Mouse (Mus musculus) spleen, postnatal 10 days (tissue): ENCODE measurements at regions not wholly inside any gene's neighbourhood (a gene's known extent, or its start where the extent isn't known, plus 50 kb on each side); places are given as distances from the start of the nearest gene placed in this dataset.

Experiments
- DNase-seq, 2 experiments: peaks; one replicate each; pipeline ENCODE4 v3.0.0; 2021 to 2022; ENCODE audit warnings: low spot score in 2 of 2

- no peak for DNase-seq
Measured at GRCm38 (mm10) chr8:78013101-78013500, 200.0 kb upstream of the Ttc29 start.

DNA sequence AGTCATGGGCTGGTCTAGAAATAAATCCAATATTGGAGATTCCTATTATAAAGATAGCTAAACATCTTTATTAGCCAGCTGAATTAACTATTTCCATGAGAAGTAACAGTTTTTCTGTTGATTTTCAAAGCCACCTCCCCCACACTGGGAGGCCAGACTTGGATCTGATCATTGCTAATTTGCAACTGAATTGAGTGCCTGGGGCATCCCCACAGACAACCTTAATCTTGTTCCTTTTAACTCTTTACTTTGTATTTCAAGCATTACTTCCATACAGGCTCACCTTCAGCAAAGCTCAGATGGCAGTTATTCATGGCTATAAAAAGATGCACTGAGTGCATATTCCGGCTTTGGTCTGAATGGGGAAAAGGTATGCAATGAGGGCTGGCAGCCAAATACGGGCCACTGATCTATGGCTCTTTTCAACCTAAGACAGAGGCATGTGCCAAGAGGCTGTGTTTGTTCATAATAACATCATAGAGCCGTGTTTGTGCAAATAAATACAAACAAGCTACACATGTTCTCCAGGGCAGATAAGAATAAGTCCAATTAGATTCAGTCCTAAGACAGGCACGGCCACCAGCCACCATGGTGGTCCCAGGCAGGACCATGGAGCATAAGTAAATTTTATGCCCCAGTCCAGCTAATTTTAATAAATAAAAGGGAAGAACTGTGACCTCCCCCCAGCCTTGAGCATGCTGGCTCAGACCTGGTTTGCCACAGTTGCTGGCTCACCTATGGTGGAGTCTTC, 194.5 kb upstream of the Ttc29 start:
- DNase-seq, result no peak

DNA sequence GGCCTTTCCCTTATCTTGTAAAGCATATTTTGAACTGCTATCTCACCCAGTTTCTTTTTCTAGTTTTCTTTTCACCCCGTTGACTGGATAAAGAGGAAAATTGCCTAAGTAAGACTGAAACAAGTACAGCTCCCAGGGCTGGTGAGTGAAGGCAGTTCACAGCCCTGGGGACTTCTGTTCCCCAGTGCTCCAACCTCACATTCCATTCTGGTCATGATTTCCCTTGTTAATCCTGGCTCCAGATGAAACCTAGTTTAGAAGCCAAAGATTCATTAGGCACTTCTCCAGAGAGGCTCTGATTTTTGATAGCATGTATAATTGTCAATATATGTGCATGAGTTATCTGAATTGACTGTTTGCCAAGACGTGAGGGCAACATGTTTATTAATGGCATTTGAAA, 191.6 kb upstream of the Ttc29 start:
- no peak for DNase-seq

DNA sequence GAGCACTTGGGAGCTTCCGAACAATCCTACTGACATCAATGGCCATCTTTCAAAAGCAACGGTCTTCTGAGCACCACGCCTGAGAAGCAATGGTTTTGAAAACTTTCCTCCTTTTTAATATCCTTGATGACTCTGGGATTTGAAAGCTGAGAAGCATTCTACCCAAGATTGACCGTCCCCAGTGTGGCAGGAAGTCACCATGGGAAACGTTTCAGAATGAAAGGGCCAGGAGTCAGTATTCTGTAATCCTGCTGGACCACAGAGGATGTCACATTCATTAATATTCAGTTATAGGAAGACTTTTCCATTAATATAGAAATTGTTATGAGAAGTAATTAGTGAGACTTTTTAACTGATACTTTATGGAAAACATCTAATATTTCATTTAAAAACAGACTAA, 190.1 kb upstream of the Ttc29 start:
- no peak for DNase-seq

DNA sequence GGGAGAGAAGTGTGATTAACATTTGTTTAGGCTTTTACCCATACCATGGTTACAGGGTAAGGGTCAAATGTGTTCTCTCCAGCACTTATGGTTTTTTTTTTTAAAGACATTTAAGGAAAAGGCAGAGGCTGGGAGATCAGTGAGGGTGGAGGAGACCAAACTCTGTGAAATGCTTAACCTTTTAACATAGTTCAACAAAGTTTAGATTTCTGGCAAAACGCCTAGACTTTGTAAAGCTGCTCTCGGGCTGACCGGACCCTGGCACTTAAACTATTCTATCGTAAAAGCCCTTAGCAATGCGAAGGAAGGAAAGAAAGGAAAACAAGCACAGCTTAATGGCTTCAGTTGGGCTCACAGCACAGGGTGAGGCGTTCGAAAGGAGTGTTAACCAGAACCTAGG, 189.6 kb upstream of the Ttc29 start:
- no peak for DNase-seq

GRCm38 (mm10) chr8:78023936-78024335, 189.2 kb upstream of the Ttc29 start:
- no peak for DNase-seq

GRCm38 (mm10) chr8:78024964-78025363, 188.1 kb upstream of the Ttc29 start:
- no peak for DNase-seq

- DNase-seq, result no peak
Measured at GRCm38 (mm10) chr8:78027371-78027770, 185.7 kb upstream of the Ttc29 start.

DNA sequence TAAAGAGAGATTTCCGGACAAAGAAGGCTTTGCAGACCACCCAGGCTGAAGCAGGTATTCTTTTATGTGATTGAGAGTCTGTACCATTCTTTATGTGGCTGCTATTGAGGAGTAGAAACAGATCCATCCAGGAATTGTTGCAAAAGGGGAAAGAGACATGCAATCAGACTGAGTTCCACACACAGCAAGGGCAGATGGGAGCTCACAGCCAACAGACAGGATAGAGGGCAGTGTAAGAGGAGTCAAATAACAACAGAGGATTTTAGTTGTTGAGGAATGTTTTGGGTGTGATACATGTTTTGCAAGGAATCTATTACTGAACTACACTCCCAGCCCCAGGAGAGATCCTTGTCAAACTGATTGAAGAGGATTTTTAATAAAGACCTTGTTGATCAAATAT, 184.2 kb upstream of the Ttc29 start:
- DNase-seq, result no peak

DNA sequence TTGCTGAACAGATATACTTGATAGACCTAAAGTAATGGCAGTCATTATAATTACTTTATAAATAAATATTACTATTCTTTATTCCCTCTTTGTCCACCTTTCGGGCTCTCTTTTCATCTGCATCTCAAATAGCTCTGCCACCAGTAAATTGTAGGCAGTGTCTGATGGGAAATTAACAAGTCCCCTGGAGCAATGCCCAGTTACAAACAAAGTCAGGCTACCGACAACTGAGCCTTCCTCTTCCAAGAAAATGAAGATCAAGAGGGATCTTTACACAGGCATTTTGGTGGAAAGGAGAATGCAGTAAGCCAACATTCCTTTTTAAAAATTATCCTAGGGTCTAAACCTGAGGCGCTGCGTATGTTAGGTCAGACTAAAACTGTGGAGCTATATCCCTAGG, 181.3 kb upstream of the Ttc29 start:
- no peak for DNase-seq

DNA sequence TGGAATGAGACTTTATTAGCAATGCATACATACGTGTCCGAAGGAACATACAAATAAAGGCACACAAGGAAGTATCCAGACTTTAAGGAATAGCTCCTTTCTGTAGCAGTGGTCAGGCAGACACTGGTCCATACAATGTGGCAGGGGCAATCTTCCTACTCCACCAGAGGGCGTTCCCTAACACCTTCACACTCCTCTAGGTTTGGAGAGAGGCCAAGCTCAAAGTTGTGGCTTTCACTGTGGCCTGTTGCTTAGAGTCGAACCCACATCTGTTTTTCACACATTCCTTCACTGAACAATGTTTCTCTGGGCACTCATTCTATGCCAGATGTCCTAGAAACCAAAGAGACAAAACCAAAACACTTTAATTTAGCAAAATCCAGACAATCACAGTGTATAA, 178.4 kb upstream of the Ttc29 start:
- DNase-seq, result no peak

DNA sequence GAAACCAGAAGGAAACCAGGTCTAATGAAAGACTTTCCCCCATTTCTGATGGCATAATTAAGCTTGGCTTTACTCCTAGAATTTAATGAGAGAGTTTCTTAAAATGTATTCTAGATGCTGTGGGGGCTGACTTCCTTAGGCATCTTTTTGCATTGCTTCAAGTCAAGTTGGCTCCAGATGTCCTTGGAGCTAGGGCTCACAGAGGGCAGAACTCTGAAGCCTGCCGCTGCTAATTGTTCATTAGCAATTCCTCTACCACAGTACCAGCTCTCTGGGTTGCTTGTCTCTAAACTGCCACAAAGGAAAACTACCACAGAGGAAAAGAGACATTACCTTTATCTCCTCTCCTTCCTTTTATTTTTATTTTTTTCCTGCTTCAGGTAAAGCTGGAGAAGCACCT, 175.9 kb upstream of the Ttc29 start:
- no peak for DNase-seq

GRCm38 (mm10) chr8:78046691-78047090, 166.4 kb upstream of the Ttc29 start:
- DNase-seq, result no peak

- no peak for DNase-seq
Measured at GRCm38 (mm10) chr8:78050768-78051167, 162.3 kb upstream of the Ttc29 start.

DNA sequence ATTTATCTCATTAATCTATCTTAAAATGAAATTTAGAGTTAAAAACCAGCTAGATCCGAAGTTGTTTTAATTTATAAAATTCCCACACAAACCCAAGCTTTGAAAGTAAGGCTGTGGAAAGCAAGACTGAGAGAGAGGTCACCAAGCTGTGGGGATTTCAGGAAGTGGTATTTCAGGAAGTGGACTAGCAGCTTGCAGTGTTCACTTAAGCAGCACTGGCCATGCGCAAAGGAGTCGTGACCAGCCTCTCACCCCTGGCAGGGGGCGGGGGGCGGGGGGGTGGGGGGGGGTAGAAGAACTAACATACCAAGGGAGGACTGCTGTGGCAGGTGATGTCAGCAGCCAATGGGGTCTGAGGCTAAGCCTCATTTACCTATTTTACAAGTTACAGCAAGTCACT, 158.7 kb upstream of the Ttc29 start:
- no peak for DNase-seq

GRCm38 (mm10) chr8:78054920-78055319, 158.2 kb upstream of the Ttc29 start:
- no peak for DNase-seq

DNA sequence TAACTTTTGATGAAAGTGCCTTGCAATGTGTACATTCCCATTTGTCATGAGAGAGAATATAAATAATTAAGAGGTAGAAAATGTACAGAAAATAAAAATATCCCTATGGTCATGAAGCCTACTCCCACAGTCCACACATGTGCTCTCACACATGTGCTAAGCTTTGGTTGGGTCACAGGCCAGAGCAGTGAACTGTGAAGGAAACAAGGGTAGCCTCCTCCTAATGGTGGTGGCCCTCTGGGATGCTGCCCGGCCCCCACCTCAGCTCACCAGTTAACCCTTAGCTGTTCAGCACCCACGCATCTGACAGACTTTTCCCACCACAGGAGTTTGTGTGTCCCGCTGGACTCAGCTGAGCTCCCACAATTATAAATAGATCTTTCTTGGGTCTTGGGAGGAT, 157.6 kb upstream of the Ttc29 start:
- no peak for DNase-seq

GRCm38 (mm10) chr8:78057357-78057756, 155.7 kb upstream of the Ttc29 start:
- no peak for DNase-seq

GRCm38 (mm10) chr8:78061827-78062719, 151.0 kb upstream of the Ttc29 start:
- DNase-seq, result no peak

DNA sequence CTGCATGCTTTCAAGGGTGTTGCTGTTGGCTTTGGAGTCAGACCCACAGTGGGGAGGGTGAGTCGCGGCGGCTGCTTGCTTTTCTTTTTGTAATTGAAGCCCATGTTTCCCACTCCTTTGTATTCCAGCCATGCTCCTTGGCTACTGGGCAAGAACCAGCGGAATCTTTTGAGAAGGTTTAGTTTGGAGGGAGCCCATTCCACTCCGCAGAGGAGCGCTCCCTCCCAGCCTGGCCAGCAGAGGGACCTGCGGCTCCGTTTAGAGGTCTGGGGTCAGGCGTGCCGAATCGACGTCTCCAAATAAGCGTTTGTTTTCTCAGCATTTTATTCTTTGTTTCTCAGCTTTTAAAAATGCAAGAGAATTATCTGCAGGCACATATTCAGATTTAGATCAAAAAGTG, 149.6 kb upstream of the Ttc29 start:
- DNase-seq, result peak in 1 of 2 experiments; percentile 27

- DNase-seq, result no peak
Measured at GRCm38 (mm10) chr8:78064161-78064560, 148.9 kb upstream of the Ttc29 start.

DNA sequence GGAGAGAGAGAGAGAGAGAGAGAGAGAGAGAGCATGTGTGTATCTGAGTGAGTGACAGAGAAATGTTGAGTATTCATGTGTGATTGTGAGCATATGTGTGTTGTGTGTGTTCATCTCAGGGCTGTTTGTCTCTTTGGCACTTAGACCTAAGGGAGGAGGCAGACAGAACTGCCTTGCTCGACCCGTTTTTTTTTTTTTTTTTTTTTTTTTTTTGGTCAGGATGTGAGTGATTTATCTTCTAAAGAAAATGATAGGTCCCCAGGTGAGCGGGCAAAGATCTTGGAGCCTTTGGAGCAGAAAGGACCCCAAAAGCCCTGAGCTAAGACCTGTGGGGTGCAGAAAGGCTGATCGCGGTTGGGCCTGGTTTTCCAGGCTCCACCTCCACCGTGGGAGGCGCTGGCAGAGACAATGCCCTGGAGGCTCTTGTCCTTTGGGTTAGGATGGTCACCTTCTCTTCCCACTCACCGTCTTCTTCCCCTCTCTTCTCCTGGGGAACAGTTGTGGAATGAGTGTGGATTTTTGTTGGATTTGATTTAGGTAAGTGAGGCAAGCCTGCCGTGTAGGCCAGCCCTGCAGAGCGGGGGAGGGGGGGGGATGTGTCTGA, 147.1 kb upstream of the Ttc29 start:
- no peak for DNase-seq
